Mouse (Mus musculus): ENCODE data around the gene Adprhl2. TPM values are rescaled to one million over a fixed set of nuclear protein-coding genes. Genes with fewer than 3 reads are reported as not detected.

Gene Adprhl2
- total RNA-seq, 1 experiment from 2014 or later: 27.3 TPM

- DNase-seq: no peak
Observed at GRCm38 (mm10) chr4:126269292-126269691, 52.2 kb downstream of the Adprhl2 start.

Other genes with a start within 250 kb of the Adprhl2 start
- 17.9 and 20.6 TPM in 2 replicates for gene Lsm10, start 225.1 kb downstream of the Adprhl2 start, total RNA-seq (2021)
- 39.2 and 48.2 TPM in 2 replicates for gene Stk40, start 217.7 kb downstream of the Adprhl2 start, total RNA-seq (2021)
- gene Eva1b, start 174.0 kb downstream of the Adprhl2 start, total RNA-seq (2021): 27.6 and 32.3 TPM in 2 replicates
- gene Sh3d21, start 158.2 kb downstream of the Adprhl2 start, total RNA-seq (2021): 3.7 and 4.8 TPM in 2 replicates
- 190 and 212 TPM in 2 replicates for gene Thrap3, start 118.9 kb downstream of the Adprhl2 start, total RNA-seq (2021)
- gene Map7d1, start 65.4 kb downstream of the Adprhl2 start, total RNA-seq (2021): 53.4 and 67.3 TPM in 2 replicates
- 70.8 and 75.6 TPM in 2 replicates for gene Trappc3, start 59.4 kb downstream of the Adprhl2 start, total RNA-seq (2021)
- 2.9 and 3.1 TPM in 2 replicates for gene Col8a2, start 34.9 kb downstream of the Adprhl2 start, total RNA-seq (2021)
- gene Tekt2, start 4.0 kb upstream of the Adprhl2 start, total RNA-seq (2021): 2.4 and 3.3 TPM in 2 replicates
- 19.3 and 20.8 TPM in 2 replicates for gene Ago3, start 107.9 kb upstream of the Adprhl2 start, total RNA-seq (2021)
- gene Ago1, start 146.9 kb upstream of the Adprhl2 start, total RNA-seq (2021): 27.5 and 29.3 TPM in 2 replicates
- 4.3 and 5.9 TPM in 2 replicates for gene Ago4, start 211.8 kb upstream of the Adprhl2 start, total RNA-seq (2021)
- gene Clspn, start 235.2 kb upstream of the Adprhl2 start, total RNA-seq (2021): 10.2 and 11.3 TPM in 2 replicates